Mouse (Mus musculus) G1E (cell line): ENCODE measurements around the gene Coro6. TPM values are rescaled to one million over a fixed set of nuclear protein-coding genes. Genes with fewer than 3 reads are reported as not detected.

Source experiments
- ATAC-seq: 2 replicates; pipeline ENCODE4 v1.8.0; 2016; ENCODE audit warnings: mild to moderate bottlenecking; ENCODE audit not compliant: insufficient number of reproducible peaks, poor library complexity, low FRiP score, severe bottlenecking; ENCODE audit errors: extremely low read depth
- DNase-seq: peaks from one replicate; pipeline ENCODE4 v3.0.0; 2012; ENCODE audit warnings: low spot score
- H3K27me3 ChIP-seq: 2 replicates; pipeline ENCODE4 v1.6.1; 2012; ENCODE audit warnings: mild to moderate bottlenecking, low read length, inconsistent platforms; ENCODE audit not compliant: insufficient read depth
- H3K36me3 ChIP-seq: replicated peaks from 2 replicates; pipeline ENCODE3; 2012; ENCODE audit warnings: mild to moderate bottlenecking, inconsistent platforms
- H3K4me1 ChIP-seq: 2 replicates; pipeline ENCODE4 v1.6.1; 2012; ENCODE audit warnings: low read depth, low read length, inconsistent platforms, mixed read lengths; ENCODE audit not compliant: insufficient read depth
- H3K4me3 ChIP-seq: 2 replicates; pipeline ENCODE4 v1.5.1; 2012; ENCODE audit warnings: low read depth, mild to moderate bottlenecking, inconsistent platforms, low read length, moderate library complexity, mixed read lengths
- H3K9me3 ChIP-seq: replicated peaks from 2 replicates; pipeline ENCODE4 v1.6.1; 2012; ENCODE audit warnings: inconsistent platforms
- CTCF ChIP-seq: IDR thresholded peaks from 2 replicates; pipeline ENCODE4 v1.5.1; 2012; ENCODE audit warnings: low read depth, low read length, inconsistent platforms, mixed read lengths
- GATA1 ChIP-seq: IDR thresholded peaks from 2 replicates; pipeline ENCODE4 v1.6.1; 2012; ENCODE audit warnings: borderline replicate concordance, low read length, inconsistent platforms, mixed read lengths
- GATA2 ChIP-seq: IDR thresholded peaks from 2 replicates; pipeline ENCODE4 v1.6.1; 2012; ENCODE audit warnings: low read depth, low read length, inconsistent platforms, borderline replicate concordance
- POLR2AphosphoS5 ChIP-seq: IDR thresholded peaks from 2 replicates; pipeline ENCODE4 v1.6.1; 2012; ENCODE audit warnings: low read depth, low read length, inconsistent platforms; ENCODE audit not compliant: insufficient replicate concordance
- TAL1 ChIP-seq: conservative IDR thresholded peaks from 2 replicates; pipeline ENCODE4 v1.6.1; 2012; ENCODE audit warnings: low read depth, low read length, inconsistent platforms, mixed read lengths
- polyA plus RNA-seq: library from polyadenylated mRNA; stranded (reverse); fragments of >175 nt; gene quantifications from 2 replicates; pipeline ENCODE4 v1.2.3, GENCODE M21; 2012
- total RNA-seq, 2 experiments: library from RNA; stranded (forward) in 1 of 2; stranded (reverse) in 1 of 2; fragments of 200-1000 nt in 1 of 2; fragments of >200 nt in 1 of 2; fragmentation: Nextera tagmentation in 1 of 2; gene quantifications; 2 replicates each; pipeline ENCODE4 v1.2.3; 2014 to 2017

Gene Coro6
- total and polyA plus RNA-seq, 3 experiments: 0.11 TPM; not detected in 2

DNA sequence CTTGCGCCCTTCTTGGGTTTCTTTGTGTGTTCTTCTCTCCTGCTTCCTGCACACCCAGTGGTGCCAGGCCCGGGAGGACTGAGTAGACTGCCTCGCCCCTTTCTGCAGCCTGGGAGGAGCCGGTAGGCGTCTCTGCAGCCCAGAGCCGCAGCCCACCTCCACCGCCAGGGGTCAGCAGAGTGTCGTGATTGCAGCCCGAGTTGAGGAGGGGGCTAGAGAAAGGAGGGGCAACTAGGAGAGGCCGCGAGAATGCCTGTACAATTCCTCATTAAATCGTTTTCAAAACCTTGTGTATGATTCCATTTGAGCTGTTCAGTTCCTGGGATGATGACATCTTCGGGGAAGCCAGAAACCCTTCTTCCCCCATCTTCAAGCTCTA is 28.9 kb downstream of the Coro6 start:
- H3K36me3 ChIP-seq: peaks cover 11% of the 10 kb centered on the region
- H3K4me1 ChIP-seq: peaks cover 61% of the 10 kb centered on the region
- H3K4me3 ChIP-seq: peak overlapping the region; percentile 94; the same call in 1 of the 2 replicates
- H3K27me3 ChIP-seq: peaks cover 46% of the 10 kb centered on the region
- TF ChIP-seq POLR2AphosphoS5 (no peak), CTCF (peak; percentile 82), TAL1 (no peak), GATA1 (no peak), GATA2 (no peak)
- H3K9me3 ChIP-seq: 0 out of 2 replicates have a peak, but pooled peaks cover 5% of the 10 kb centered on the region
- peak; percentile 55 for ATAC-seq
- DNase-seq: peak; percentile 85

DNA sequence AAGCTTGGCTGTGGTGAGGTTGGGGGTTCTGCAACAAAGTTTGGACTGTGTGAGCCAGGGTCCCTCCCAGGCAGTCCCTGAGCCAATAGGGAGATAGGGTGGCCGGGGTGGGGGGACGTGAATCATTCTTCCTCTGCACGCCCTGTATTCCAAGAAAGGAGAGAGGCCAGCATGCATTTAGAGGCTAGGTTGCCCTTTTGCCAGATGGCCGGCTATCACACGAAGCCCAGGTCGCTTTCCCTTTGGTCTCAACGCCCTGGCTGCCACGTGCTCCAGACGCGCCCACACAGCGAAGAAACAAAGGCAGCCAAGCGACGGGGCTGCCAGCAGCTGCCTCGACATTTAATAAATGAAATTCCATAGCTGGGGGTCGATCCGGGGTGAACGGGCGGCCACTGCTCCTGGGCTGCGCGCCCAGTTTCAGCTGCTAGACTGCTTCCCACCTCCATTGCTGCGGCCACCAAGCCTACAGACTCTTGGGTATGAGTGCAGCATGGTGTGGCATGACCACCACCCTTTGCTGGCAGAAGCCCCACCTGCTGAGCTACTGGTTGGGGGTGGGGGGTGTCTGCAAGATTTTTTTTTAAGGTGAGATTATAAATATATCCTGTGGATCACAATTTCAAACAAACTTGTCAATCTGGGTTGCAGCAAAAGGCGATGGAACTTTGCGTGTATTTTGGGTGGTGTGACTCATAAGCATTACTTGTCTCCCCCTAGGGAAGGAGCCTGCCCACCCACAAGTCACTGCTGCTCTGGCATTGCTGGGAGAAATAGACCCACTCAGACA is 29.5 kb downstream of the Coro6 start:
- DNase-seq (peak; percentile 63), ATAC-seq (no peak)
- H3K4me3 ChIP-seq: peak overlapping the region; percentile 94
- peaks cover 64% of the 10 kb centered on the region for H3K4me1 ChIP-seq
- no peak for TF ChIP-seq GATA2
- TF ChIP-seq GATA1: no peak
- TF ChIP-seq TAL1: no peak
- TF ChIP-seq POLR2AphosphoS5: no peak
- TF ChIP-seq CTCF: no peak
- H3K36me3 ChIP-seq: peaks cover 14% of the 10 kb centered on the region
- 0 out of 2 replicates have a peak, but pooled peaks cover 5% of the 10 kb centered on the region for H3K9me3 ChIP-seq
- H3K27me3 ChIP-seq: peaks cover 40% of the 10 kb centered on the region

DNA sequence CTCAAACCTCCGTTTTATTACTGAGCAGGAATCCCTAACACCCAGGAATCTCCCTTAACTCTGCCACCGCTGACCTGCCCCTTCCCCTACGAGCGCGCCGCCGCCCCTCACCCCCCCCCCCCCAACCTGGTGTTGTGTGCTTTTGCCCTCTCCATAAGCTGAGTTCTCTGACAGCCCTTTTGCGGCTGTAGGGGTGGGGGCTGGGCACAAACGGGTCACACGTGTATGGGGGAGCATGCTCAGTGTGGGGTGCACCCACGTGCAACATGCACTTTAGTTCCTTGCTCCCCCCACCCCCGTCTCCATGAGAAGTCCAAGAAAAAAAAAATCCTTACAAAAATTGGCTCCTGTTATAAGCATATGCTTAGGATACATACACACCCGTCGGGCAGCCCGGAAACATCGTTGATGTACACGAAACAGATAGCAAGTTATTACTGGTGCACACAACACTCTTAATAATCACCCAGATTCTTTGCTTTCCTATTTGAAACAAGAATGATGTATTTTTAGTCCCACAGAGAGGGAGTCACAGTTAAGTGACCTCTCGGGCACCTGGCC is 30.2 kb downstream of the Coro6 start:
- peak; percentile 41 for DNase-seq
- H3K9me3 ChIP-seq: 0 out of 2 replicates have a peak, but pooled peaks cover 5% of the 10 kb centered on the region
- peaks cover 34% of the 10 kb centered on the region for H3K27me3 ChIP-seq
- TF ChIP-seq GATA1 (no peak), CTCF (no peak), TAL1 (no peak), POLR2AphosphoS5 (no peak), GATA2 (no peak)
- H3K4me1 ChIP-seq: peaks cover 71% of the 10 kb centered on the region
- no peak for ATAC-seq
- H3K36me3 ChIP-seq: peaks cover 21% of the 10 kb centered on the region
- H3K4me3 ChIP-seq: peak overlapping the region; percentile 94

DNA sequence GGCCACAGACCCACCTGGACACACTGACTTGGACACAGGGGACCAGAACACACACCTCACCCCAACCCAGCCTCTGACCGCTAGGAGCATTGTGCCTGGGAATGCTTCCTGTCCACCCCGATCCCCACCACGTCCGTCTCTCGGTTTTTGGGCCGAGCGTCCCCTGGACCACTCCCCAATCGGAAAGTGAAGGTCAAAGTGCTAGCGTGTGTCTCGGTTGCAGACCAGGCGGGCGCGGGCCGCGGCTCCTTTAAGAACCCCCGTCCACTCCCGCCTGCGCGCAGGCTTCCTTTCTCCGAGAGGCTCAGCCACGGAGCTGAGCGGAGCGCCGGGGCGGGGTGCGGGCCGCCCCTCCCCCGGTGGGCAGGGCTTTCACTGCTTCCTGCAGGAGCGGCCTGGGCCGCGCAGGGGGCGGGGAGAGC is 30.7 kb downstream of the Coro6 start:
- Histone ChIP-seq H3K9me3 (0 out of 2 replicates have a peak, but pooled peaks cover 5% of the 10 kb centered on the region), H3K4me3 (peak overlapping the region; percentile 94), H3K36me3 (peaks cover 24% of the 10 kb centered on the region), H3K27me3 (peaks cover 28% of the 10 kb centered on the region), H3K4me1 (peaks cover 76% of the 10 kb centered on the region)
- DNase-seq (peak; percentile 97), ATAC-seq (peak; percentile 50; the same call in 1 of the 2 replicates)
- no peak for TF ChIP-seq POLR2AphosphoS5
- no peak for TF ChIP-seq CTCF
- no peak for TF ChIP-seq TAL1
- no peak for TF ChIP-seq GATA2
- no peak for TF ChIP-seq GATA1

DNA sequence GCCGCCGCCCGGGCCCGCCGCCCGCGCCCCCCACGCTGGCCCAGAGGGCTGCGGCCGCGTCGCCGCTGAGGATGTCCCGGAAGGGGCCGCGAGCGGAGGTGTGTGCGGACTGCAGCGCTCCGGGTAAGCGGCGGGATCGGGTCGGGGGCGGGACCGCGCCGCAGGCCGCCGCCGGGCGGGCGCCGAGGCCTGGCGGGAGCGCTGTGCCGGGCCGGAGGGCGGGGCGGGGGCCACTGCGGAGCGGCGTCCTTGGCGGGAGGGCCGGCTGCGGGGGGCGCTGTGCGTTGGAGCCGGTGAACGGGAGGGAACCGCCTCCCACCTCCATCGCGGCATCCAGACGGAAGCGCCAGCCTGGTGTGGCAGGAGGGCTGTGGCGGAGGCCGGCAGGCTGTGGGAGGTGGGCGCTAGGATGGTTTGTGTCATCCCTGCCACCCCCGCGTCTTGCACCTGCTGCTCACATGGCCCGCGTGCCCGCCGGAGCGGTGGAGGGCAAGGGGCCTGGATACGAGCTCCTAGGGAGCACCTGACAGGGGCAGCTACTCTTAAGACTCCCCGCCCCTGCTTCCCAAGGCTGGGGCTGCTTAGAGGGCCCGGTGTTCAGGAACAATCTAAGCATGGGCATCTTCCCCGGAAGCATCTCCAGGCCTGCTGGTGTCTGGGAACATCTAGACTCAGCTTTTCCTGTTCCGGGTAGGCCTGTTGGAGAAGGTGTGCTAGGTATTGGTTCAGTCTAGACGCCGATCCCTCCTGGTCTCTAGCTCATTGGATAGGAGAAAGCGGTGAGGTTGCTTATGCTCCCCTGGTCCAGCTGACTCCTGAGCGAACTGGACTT is 31.5 kb downstream of the Coro6 start, which contains the start of gene Git1:
TSS of gene Git1 (plus strand) at position 51 of the 832 bp plus-strand sequence.
- peaks cover 32% of the 10 kb centered on the region for H3K36me3 ChIP-seq
- peak within 1 kb of the TSS; percentile 94 for H3K4me3 ChIP-seq
- peaks cover 81% of the 10 kb centered on the region for H3K4me1 ChIP-seq
- ATAC-seq: no peak
- H3K27me3 ChIP-seq: peaks cover 20% of the 10 kb centered on the region
- 0 out of 2 replicates have a peak, but pooled peaks cover 5% of the 10 kb centered on the region for H3K9me3 ChIP-seq
- DNase-seq: peak; percentile 45
- TF ChIP-seq GATA2: no peak
- TF ChIP-seq CTCF: no peak
- TF ChIP-seq POLR2AphosphoS5: no peak
- TF ChIP-seq TAL1: no peak
- TF ChIP-seq GATA1: no peak
